Mouse (Mus musculus): ENCODE measurements around the gene Vrtn.

Gene Vrtn

GRCm38 (mm10) chr12:84687531-84687930 lies 46.7 kb downstream of the Vrtn start:
- DNase-seq (ENCODE audit: low spot score), result no peak

GRCm38 (mm10) chr12:84689051-84689450 lies 48.2 kb downstream of the Vrtn start:
- no peak for DNase-seq (ENCODE audit: low spot score)

- DNase-seq (ENCODE audit: low spot score), result no peak
Measured at GRCm38 (mm10) chr12:84691347-84691746, 50.5 kb downstream of the Vrtn start.

- DNase-seq (ENCODE audit: low spot score), result no peak
Measured at GRCm38 (mm10) chr12:84692141-84692540, 51.3 kb downstream of the Vrtn start.

- peak; percentile 45 for DNase-seq (ENCODE audit: low spot score)
Measured at GRCm38 (mm10) chr12:84698319-84699081, 57.7 kb downstream of the Vrtn start, which contains the start of gene Syndig1l. Gene Syndig1l, minus strand, starts transcription at chr12:84698831.

Measured in spleen, adult 12 weeks (tissue).